Mouse (Mus musculus) CH12.LX (cell line): ENCODE results near the gene Iqsec3.

Experiments
- CTCF ChIP-seq, 2 experiments: IDR thresholded peaks in 1 of 2; conservative IDR thresholded peaks in 1 of 2; 2 replicates each; pipeline ENCODE4 v1.5.1; 2011 to 2012; ENCODE audit warnings: low read depth in 2 of 2, low read length in 2 of 2, improper control_type of control experiment in 1 of 2, inconsistent platforms in 1 of 2, mild to moderate bottlenecking in 1 of 2, moderate library complexity in 1 of 2
- EP300 ChIP-seq: IDR thresholded peaks from 2 replicates; pipeline ENCODE4 v1.6.1; 2011; ENCODE audit warnings: low read length, improper control_type of control experiment
- ETS1 ChIP-seq: conservative IDR thresholded peaks from 2 replicates; pipeline ENCODE4 v1.6.1; 2012; ENCODE audit warnings: low read depth, mild to moderate bottlenecking, inconsistent platforms, low read length, improper control_type of control experiment, moderate library complexity
- HCFC1 ChIP-seq: IDR thresholded peaks from 2 replicates; pipeline ENCODE4 v1.6.1; 2012; ENCODE audit warnings: low read depth, mild to moderate bottlenecking, inconsistent platforms, low read length, improper control_type of control experiment
- MAFK ChIP-seq: IDR thresholded peaks from 2 replicates; pipeline ENCODE4 v1.6.1; 2011; ENCODE audit warnings: low read length, improper control_type of control experiment; ENCODE audit not compliant: insufficient replicate concordance
- MEF2A ChIP-seq: IDR thresholded peaks from 2 replicates; pipeline ENCODE4 v1.6.1; 2014; ENCODE audit warnings: low read depth, mild to moderate bottlenecking, inconsistent platforms, low read length, improper control_type of control experiment, borderline replicate concordance
- NELFE ChIP-seq: IDR thresholded peaks from 2 replicates; pipeline ENCODE4 v1.6.1; 2011; ENCODE audit warnings: low read depth, low read length, improper control_type of control experiment
- POLR2A ChIP-seq: IDR thresholded peaks from 2 replicates; pipeline ENCODE4 v1.6.1; 2011; ENCODE audit warnings: low read depth, mild to moderate bottlenecking, improper control_type of control experiment, low read length
- SMC3 ChIP-seq: IDR thresholded peaks from 2 replicates; pipeline ENCODE4 v1.6.1; 2011; ENCODE audit warnings: low read depth, low read length, improper control_type of control experiment
- TCF12 ChIP-seq: IDR thresholded peaks from 2 replicates; pipeline ENCODE4 v1.6.1; 2014; ENCODE audit warnings: low read depth, mild to moderate bottlenecking, inconsistent platforms, low read length, improper control_type of control experiment
- USF2 ChIP-seq: conservative IDR thresholded peaks from 2 replicates; pipeline ENCODE4 v1.6.1; 2011; ENCODE audit warnings: low read depth, low read length, improper control_type of control experiment
- ZC3H11A ChIP-seq: IDR thresholded peaks from 2 replicates; pipeline ENCODE4 v1.6.1; 2012; ENCODE audit warnings: low read depth, mild to moderate bottlenecking, inconsistent platforms, low read length, improper control_type of control experiment
- ZKSCAN1 ChIP-seq: IDR thresholded peaks from 2 replicates; pipeline ENCODE4 v1.6.1; 2012; ENCODE audit warnings: low read depth, inconsistent platforms, low read length, improper control_type of control experiment, borderline replicate concordance

DNA sequence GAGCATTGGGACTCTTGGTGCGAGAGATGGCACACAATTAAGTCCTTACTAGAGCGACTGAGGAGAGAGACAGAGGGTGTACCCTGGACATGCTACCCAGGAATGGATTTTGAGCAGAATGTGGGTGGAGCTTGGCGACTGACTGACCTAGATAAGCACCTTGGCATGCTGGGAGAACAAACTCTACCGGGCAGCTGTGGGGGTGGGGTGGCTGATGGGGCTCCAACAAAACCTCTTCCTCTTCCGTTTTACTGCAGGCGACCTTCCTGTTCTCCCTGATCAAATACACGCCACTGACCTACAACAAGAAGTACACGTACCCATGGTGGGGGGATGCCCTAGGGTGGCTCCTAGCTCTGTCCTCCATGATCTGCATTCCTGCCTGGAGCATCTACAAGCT lies 136.9 kb downstream of the Iqsec3 start:
- TF ChIP-seq CTCF (conservative IDR thresholded peaks at IDR 0.05 in 1 of 2, IDR thresholded peaks at IDR 0.05 in 1 of 2; ENCODE audit: low read depth in 2 of 2, low read length in 2 of 2): no peak
- peak; percentile 81 for TF ChIP-seq POLR2A
- TF ChIP-seq HCFC1: peak; percentile 81
- no peak for TF ChIP-seq EP300
- peak; percentile 40; the same call in 1 of the 2 replicates for TF ChIP-seq TCF12
- no peak for TF ChIP-seq ZC3H11A
- no peak for TF ChIP-seq USF2
- TF ChIP-seq NELFE: peak; percentile 82
- TF ChIP-seq ETS1: no peak
- peak; percentile 54; the same call in 1 of the 2 replicates for TF ChIP-seq MEF2A
- TF ChIP-seq ZKSCAN1: no peak
- no peak for TF ChIP-seq MAFK
- no peak for TF ChIP-seq SMC3
